9 mouse cellular contexts compared by ENCODE assay signal in the genomic region with DNA sequence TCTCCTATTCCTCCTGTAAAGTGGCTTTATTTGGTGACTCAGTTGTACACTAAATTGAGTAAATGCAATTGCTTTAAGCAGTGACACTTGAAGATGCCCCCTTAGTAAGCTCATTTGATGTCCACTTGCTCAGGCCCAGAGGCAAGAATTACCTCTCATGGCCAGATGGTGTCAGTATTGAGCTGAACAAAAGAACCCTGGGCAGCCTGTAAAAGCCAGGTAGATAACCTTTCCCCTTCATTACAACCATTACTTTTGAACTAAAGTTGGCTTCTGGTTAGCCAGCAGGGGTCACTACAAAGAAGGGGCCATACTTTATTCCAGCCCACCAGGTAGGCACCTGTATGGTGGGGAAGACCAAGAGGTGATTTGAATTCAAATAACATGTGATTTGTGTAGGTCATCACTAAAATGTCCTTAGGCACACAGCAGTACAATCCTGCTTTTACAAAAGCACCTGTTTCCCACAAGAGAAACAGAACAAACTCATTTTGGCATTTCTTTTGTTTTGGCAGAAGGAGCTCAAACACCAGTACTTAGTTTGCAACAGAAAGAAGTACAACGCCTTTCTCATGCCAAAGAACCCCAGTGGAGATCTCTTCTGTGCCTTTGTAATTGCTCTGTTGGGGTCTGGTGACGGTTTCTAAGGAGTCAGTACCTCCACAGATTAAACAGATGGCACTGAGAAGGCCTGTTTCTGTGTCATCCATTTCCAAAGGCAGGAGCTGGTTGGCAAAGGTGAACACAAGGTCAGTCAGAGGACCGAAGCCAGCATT.
DNase-seq lines count a peak whose midpoint lies in the region; ATAC-seq lines count a peak whose summit lies in the region.
"Had no signal": no experiment of that assay in that cellular context is flagged by ENCODE, and none has a peak within 500 bp of the region (broad histone marks: within the 10 kb centered on the region; RNA-seq: fewer than 3 reads in every experiment).

No protein-coding gene starts in this region.

- H3K4me2 ChIP-seq in forebrain, embryonic 16.5 days (ENCODE audit: low read length) = no peak overlapping the region
- no peak overlapping the region for H3K4me2 ChIP-seq in hindbrain, embryonic 15.5 days
- no peak overlapping the region for H3K4me2 ChIP-seq in midbrain, embryonic 12.5 days (replicated peaks)
- H3K4me2 ChIP-seq: embryonic facial prominence, embryonic 13.5 days had no signal

- no peaks in the 10 kb centered on the region for H3K4me1 ChIP-seq in forebrain, embryonic 16.5 days (replicated peaks; ENCODE audit: control insufficient read depth, insufficient read depth, low read length)
- no peaks in the 10 kb centered on the region for H3K4me1 ChIP-seq in hindbrain, embryonic 15.5 days (replicated peaks)
- no peaks in the 10 kb centered on the region for H3K4me1 ChIP-seq in midbrain, embryonic 12.5 days

- no peak overlapping the region for H3K27ac ChIP-seq in forebrain, embryonic 16.5 days (ENCODE audit: low read length)
- no peak overlapping the region for H3K27ac ChIP-seq in hindbrain, embryonic 15.5 days (replicated peaks)
- H3K27ac ChIP-seq in midbrain, embryonic 12.5 days (replicated peaks) = no peak overlapping the region
- H3K27ac ChIP-seq: embryonic facial prominence, embryonic 13.5 days had no signal

- no peaks in the 10 kb centered on the region for H3K27me3 ChIP-seq in forebrain, embryonic 16.5 days (replicated peaks; ENCODE audit: control insufficient read depth, insufficient read depth, low read length)
- H3K27me3 ChIP-seq in hindbrain, embryonic 15.5 days = no peaks in the 10 kb centered on the region
- no peaks in the 10 kb centered on the region for H3K27me3 ChIP-seq in midbrain, embryonic 12.5 days
- no peaks in the 10 kb centered on the region for H3K27me3 ChIP-seq in splenic B cell, adult 2 months (ENCODE audit: control insufficient read depth, insufficient read depth, low read length, poor library complexity, severe bottlenecking)
- H3K27me3 ChIP-seq: embryonic facial prominence, embryonic 13.5 days had no signal

- no peak overlapping the region for H3K9ac ChIP-seq in forebrain, embryonic 16.5 days (replicated peaks; ENCODE audit: low read depth, low read length)
- no peak overlapping the region for H3K9ac ChIP-seq in hindbrain, embryonic 15.5 days
- no peak overlapping the region for H3K9ac ChIP-seq in midbrain, embryonic 12.5 days (replicated peaks)
- H3K9ac ChIP-seq: embryonic facial prominence, embryonic 13.5 days had no signal

- peaks cover 18% of the 10 kb centered on the region for H3K36me3 ChIP-seq in forebrain, embryonic 16.5 days (ENCODE audit: control insufficient read depth, insufficient read depth)
- peaks cover 17% of the 10 kb centered on the region for H3K36me3 ChIP-seq in hindbrain, embryonic 15.5 days
- H3K36me3 ChIP-seq in midbrain, embryonic 12.5 days = peaks cover 40% of the 10 kb centered on the region
- H3K36me3 ChIP-seq in splenic B cell, adult 2 months (ENCODE audit: control insufficient read depth, insufficient read depth, low read length, poor library complexity, severe bottlenecking) = 0 out of 2 replicates have a peak, but pooled peaks cover 2% of the 10 kb centered on the region

- ATAC-seq in forebrain, embryonic 16.5 days = peak; percentile 24; the same call in 1 of the 2 replicates
- ATAC-seq in hindbrain, embryonic 15.5 days (ENCODE audit: low FRiP score, low read depth) = peak; percentile 32
- peak; percentile 31; the same call in 1 of the 2 replicates for ATAC-seq in midbrain, embryonic 12.5 days (ENCODE audit: low FRiP score, low read depth)

- no peaks in the 10 kb centered on the region for H3K9me3 ChIP-seq in forebrain, embryonic 16.5 days (ENCODE audit: control insufficient read depth, low read length)
- no peaks in the 10 kb centered on the region for H3K9me3 ChIP-seq in hindbrain, embryonic 15.5 days
- H3K9me3 ChIP-seq in midbrain, embryonic 12.5 days = no peaks in the 10 kb centered on the region
- H3K9me3 ChIP-seq: embryonic facial prominence, embryonic 13.5 days had no signal

- H3K4me3 ChIP-seq in forebrain, embryonic 16.5 days (replicated peaks; ENCODE audit: low read length) = no peak overlapping the region
- no peak overlapping the region for H3K4me3 ChIP-seq in hindbrain, embryonic 15.5 days
- no peak overlapping the region for H3K4me3 ChIP-seq in midbrain, embryonic 12.5 days
- H3K4me3 ChIP-seq: embryonic facial prominence, embryonic 13.5 days had no signal

- DNase-seq in urinary bladder, postnatal 14 days (ENCODE audit: low spot score) = peak; percentile 55
- no peak for DNase-seq in urinary bladder, adult 2 months (ENCODE audit: low spot score)
- peak; percentile 44 for DNase-seq in cerebellum, adult 11-12 months
- DNase-seq in layer of hippocampus, postnatal 36 days = peak; percentile 31 to 38
- DNase-seq in splenic B cell, adult 2 months (ENCODE audit: low read depth, low spot score) = peak; percentile 67

- WGBS in forebrain, embryonic 16.5 days = 55% methylated on average over 3 of the region's 3 CpGs
- 28% methylated on average over 3 of the region's 3 CpGs for WGBS in hindbrain, embryonic 15.5 days
- 59% methylated on average over 3 of the region's 3 CpGs for WGBS in midbrain, embryonic 12.5 days
